Mouse (Mus musculus) neural tube, embryonic 11.5 days (tissue): Measurements from ENCODE around the gene Col28a1. TPM values are rescaled to one million over a fixed set of nuclear protein-coding genes. Genes with fewer than 3 reads are reported as not detected.

ENCODE experiments used
- ATAC-seq: fragments of 200-750 bp; cut with Nextera tagmentation; 2 replicates; pipeline ENCODE4 v1.8.0; 2017; ENCODE audit warnings: moderate number of reproducible peaks, mild to moderate bottlenecking, moderate TSS enrichment, moderate library complexity; ENCODE audit not compliant: insufficient read depth, low FRiP score, low TSS enrichment
- DNase-seq: peaks from one replicate; pipeline ENCODE4 v3.0.0-alpha.2; 2015; ENCODE audit warnings: low spot score
- H3K27ac ChIP-seq: fragments of 300-500 bp; sonication (generic); 2 replicates; pipeline ENCODE4 v1.5.1; 2014; ENCODE audit warnings: low read depth, mild to moderate bottlenecking, low read length
- H3K27me3 ChIP-seq: fragments of 300-500 bp; sonication (generic); 2 replicates; pipeline ENCODE4 v1.6.1; 2014; ENCODE audit warnings: mild to moderate bottlenecking, low read length, mixed read lengths; ENCODE audit not compliant: control insufficient read depth, insufficient read depth
- H3K36me3 ChIP-seq: fragments of 300-500 bp; sonication (generic); 2 replicates; pipeline ENCODE4 v1.6.1; 2014; ENCODE audit warnings: mild to moderate bottlenecking, low read length, moderate library complexity, mixed read lengths; ENCODE audit not compliant: control insufficient read depth, insufficient read depth
- H3K4me1 ChIP-seq: fragments of 300-500 bp; sonication (generic); 2 replicates; pipeline ENCODE4 v1.6.1; 2014; ENCODE audit warnings: low read length, mixed read lengths; ENCODE audit not compliant: control insufficient read depth, insufficient read depth
- H3K4me2 ChIP-seq: fragments of 300-500 bp; sonication (generic); 2 replicates; pipeline ENCODE4 v1.6.1; 2014; ENCODE audit warnings: low read depth, mild to moderate bottlenecking, moderate library complexity
- H3K4me3 ChIP-seq: fragments of 300-500 bp; sonication (generic); 2 replicates; pipeline ENCODE4 v1.5.1; 2014; ENCODE audit warnings: low read depth, low read length
- H3K9ac ChIP-seq: fragments of 300-500 bp; sonication (generic); 2 replicates; pipeline ENCODE4 v1.6.1; 2014; ENCODE audit warnings: mild to moderate bottlenecking, low read length
- H3K9me3 ChIP-seq: fragments of 300-500 bp; sonication (generic); 2 replicates; pipeline ENCODE4 v1.6.1; 2016; ENCODE audit warnings: low read length; ENCODE audit not compliant: control insufficient read depth
- WGBS: fragments of 180-500 bp; shearing (Covaris S2); extraction: QIAGEN DNeasy Blood & Tissue Kit; methylation state at CpG from one replicate; pipeline ENCODE4 v1.1.7; 2014; 5-methylcytosine and 5-hydroxymethylcytosine counted together
- polyA plus RNA-seq: library from polyadenylated mRNA; unstranded; fragments of >200 nt; fragmentation: Nextera tagmentation; extraction: Ambion mirVana; gene quantifications from 2 replicates; pipeline ENCODE4 v1.2.1, GENCODE M21; 2014

Col28a1 gene
- polyA plus RNA-seq, 1 experiment from 2014 or later = 0.05 TPM

DNA sequence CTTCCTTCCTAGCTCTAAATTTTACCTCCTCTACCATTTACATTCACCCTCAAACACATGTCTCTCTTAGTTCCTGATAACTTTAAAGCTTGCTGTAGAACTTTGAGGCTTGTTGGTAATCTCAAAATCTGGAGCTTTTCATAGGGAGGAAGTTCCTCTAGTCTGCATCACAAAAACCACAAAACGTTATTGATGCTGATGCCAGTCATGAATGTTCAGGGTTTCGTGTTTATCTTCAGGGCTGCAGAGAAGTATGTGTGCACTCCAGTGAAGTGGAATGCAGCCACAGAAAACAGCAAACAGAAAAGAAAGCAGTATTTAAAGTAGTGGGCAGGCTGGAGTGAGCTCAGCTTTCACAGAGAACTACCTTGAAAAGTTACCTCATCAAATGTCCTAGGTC lies 124.0 kb downstream of the Col28a1 start:
- H3K36me3 ChIP-seq = no peaks in the 10 kb centered on the region
- no peak for DNase-seq
- ATAC-seq = no peak
- H3K4me1 ChIP-seq = no peaks in the 10 kb centered on the region
- 82% methylated on average over 2 of the region's 2 CpGs for WGBS
- H3K9ac ChIP-seq = no peak overlapping the region
- H3K4me2 ChIP-seq = no peak overlapping the region
- H3K27ac ChIP-seq = no peak overlapping the region
- no peak overlapping the region for H3K4me3 ChIP-seq
- no peaks in the 10 kb centered on the region for H3K27me3 ChIP-seq
- H3K9me3 ChIP-seq = no peaks in the 10 kb centered on the region

DNA sequence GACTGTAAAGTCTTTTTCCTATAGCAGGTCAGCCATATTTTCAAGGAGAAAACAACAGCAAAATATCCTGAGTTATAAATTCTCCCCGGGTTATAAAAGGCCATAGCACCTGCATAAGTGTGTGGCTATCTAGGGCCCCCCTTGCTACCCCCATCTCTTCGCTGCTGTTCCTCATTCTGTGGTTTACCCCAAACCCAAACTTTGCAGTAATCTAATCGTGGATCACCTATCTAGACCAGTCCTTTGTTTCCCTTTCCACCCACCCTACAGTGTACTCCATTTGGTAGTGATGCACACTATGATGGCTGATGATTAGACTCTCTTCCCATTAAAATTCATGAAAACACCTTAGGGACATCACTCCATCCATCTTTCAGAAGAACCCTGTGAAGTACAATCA lies 125.3 kb downstream of the Col28a1 start:
- H3K27me3 ChIP-seq = no peaks in the 10 kb centered on the region
- no peak overlapping the region for H3K27ac ChIP-seq
- DNase-seq = no peak
- H3K4me3 ChIP-seq = no peak overlapping the region
- H3K4me1 ChIP-seq = no peaks in the 10 kb centered on the region
- no peaks in the 10 kb centered on the region for H3K36me3 ChIP-seq
- H3K9ac ChIP-seq = no peak overlapping the region
- no peak overlapping the region for H3K4me2 ChIP-seq
- 86% methylated on average over 3 of the region's 3 CpGs for WGBS
- H3K9me3 ChIP-seq = no peaks in the 10 kb centered on the region
- no peak for ATAC-seq

DNA sequence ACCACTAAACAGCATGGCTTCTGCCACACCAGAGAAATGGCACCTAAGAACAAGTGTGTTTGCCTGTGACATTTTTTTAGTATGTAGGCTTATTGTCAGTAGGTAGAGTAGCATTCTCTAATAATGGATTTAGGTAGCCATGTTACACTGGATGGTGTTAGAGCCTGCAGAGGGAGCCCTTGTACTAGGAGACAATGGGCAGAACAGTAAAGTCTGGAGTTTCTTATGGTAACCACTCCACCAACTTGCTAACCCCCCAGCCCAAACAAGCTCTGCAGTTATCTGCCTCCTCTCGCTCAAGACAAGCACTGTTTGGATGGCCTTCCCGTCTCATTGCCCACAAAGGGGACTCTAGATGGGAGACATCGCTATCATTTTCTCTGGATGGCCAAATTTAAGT lies 126.2 kb downstream of the Col28a1 start:
- WGBS = 54% methylated on average over 3 of the region's 3 CpGs
- no peak overlapping the region for H3K27ac ChIP-seq
- H3K9ac ChIP-seq = no peak overlapping the region
- no peaks in the 10 kb centered on the region for H3K36me3 ChIP-seq
- no peak overlapping the region for H3K4me3 ChIP-seq
- no peak for ATAC-seq
- H3K4me1 ChIP-seq = no peaks in the 10 kb centered on the region
- no peak overlapping the region for H3K4me2 ChIP-seq
- no peaks in the 10 kb centered on the region for H3K27me3 ChIP-seq
- no peaks in the 10 kb centered on the region for H3K9me3 ChIP-seq
- no peak for DNase-seq

DNA sequence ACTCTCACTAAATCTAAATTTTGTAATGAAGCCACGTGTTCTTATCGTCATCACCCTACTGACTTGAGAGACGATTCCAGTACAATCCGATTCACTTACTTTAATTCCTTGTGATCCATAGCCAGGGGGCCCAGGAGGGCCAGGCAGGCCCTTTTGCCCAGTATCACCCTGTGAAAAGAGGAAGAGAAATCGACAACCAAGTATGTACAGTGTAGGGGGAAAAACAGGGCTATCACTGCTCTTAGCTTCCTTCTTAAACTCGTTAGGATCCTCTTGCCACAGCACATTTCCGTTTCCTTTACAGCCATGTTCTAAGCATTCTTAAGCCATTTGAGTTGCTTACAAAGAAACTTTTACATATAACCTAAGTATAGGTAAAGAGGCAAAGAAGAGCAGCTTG lies 133.2 kb downstream of the Col28a1 start:
- no peak for ATAC-seq
- DNase-seq = no peak
- Histone ChIP-seq H3K27ac (no peak overlapping the region), H3K9ac (no peak overlapping the region), H3K4me2 (no peak overlapping the region), H3K27me3 (no peaks in the 10 kb centered on the region), H3K9me3 (no peaks in the 10 kb centered on the region), H3K4me1 (no peaks in the 10 kb centered on the region), H3K4me3 (no peak overlapping the region), H3K36me3 (no peaks in the 10 kb centered on the region)
- 88% methylated on average over 7 of the region's 7 CpGs for WGBS

DNA sequence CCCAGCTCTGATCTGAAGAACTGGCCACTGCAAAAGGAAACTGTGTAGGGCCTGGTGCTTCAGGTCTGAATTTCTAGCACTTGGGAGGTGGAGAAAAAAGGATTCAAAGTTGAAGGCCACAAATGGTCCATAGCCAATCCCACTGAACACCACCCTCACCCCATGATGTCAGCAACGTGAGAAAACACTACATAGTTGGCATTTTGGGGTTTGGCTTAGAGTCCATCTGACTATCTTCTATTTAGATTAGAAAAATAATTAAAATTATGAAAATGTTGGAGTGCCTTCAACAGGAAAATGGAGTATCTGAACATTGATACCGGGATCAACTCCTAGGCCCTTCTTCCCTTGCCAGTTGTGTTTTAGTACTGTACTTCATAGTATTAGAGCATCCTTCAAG lies 144.2 kb downstream of the Col28a1 start:
- H3K27me3 ChIP-seq = no peaks in the 10 kb centered on the region
- no peak for DNase-seq
- WGBS = 81% methylated on average over 2 of the region's 2 CpGs
- no peak overlapping the region for H3K4me2 ChIP-seq
- no peaks in the 10 kb centered on the region for H3K9me3 ChIP-seq
- no peaks in the 10 kb centered on the region for H3K36me3 ChIP-seq
- no peaks in the 10 kb centered on the region for H3K4me1 ChIP-seq
- no peak for ATAC-seq
- no peak overlapping the region for H3K27ac ChIP-seq
- no peak overlapping the region for H3K9ac ChIP-seq
- H3K4me3 ChIP-seq = no peak overlapping the region

DNA sequence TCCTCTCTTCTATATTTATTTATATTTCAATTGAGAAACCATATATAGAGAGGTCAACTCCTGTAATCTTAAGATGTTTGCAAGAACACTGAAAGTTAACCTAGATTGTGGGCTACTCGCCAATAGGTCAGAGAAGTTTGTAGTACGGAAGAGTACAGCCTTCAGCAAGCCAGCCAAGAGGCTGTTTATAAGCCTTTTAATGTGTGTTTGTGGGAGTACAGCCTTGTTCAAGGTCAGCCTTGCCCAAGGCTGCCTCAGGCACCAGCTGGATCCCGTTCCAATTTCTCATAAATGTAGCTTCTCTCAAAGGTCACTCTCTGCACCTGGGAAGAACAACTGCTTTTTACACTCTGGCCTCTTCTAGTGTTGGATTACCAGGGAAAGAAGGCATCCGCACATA lies 146.0 kb downstream of the Col28a1 start:
- no peak for DNase-seq
- Histone ChIP-seq H3K27me3 (no peaks in the 10 kb centered on the region), H3K9me3 (no peaks in the 10 kb centered on the region), H3K9ac (no peak overlapping the region), H3K4me3 (no peak overlapping the region), H3K27ac (no peak overlapping the region), H3K4me2 (no peak overlapping the region), H3K36me3 (no peaks in the 10 kb centered on the region), H3K4me1 (no peaks in the 10 kb centered on the region)
- WGBS = 88% methylated on average over 4 of the region's 4 CpGs
- no peak for ATAC-seq

DNA sequence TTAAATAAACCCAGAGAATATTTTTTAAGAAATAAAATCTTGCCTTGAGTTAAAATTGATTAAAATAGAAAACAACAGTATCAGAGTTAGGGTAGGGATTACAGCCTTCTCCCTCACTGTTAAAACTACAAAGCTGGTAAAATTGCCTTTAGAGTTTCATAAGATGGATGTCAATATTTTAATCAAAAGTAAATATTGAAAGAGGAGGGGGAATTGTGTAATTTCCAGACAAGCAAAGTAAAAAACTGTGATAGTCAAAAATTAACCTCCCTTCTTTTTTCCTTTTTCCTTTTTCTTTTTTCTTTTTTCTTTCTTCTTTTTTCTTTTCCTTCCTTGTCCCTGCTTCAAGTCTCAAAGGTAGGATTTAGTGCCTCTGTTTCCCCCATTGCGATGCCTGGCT lies 146.6 kb downstream of the Col28a1 start:
- DNase-seq (no peak), ATAC-seq (no peak)
- Histone ChIP-seq H3K27me3 (no peaks in the 10 kb centered on the region), H3K9ac (no peak overlapping the region), H3K27ac (no peak overlapping the region), H3K4me3 (no peak overlapping the region), H3K36me3 (no peaks in the 10 kb centered on the region), H3K4me1 (no peaks in the 10 kb centered on the region), H3K9me3 (no peaks in the 10 kb centered on the region), H3K4me2 (no peak overlapping the region)
- WGBS = 96% methylated on average over 1 of the region's 1 CpGs

DNA sequence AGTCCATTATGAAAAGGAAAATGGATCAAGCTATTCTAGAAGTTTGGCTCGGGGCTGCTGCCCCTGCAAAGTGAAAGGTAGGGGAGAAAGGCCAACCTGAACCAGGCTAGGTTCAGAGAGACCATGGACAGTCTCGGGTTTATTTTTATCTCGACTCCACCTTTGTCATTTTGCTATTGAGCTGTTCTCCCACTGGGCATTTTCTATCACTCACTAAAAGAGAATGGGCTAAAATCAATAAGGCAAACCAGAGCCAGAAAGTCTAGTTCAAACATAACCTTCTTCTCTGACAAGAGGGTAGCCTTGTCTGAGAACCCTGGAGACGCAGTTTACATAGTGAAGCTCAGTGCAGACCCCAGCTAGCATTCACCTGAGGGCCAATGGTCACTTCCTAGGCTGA lies 163.7 kb downstream of the Col28a1 start:
- Histone ChIP-seq H3K4me3 (no peak overlapping the region), H3K4me1 (no peaks in the 10 kb centered on the region), H3K9ac (no peak overlapping the region), H3K4me2 (no peak overlapping the region), H3K27me3 (no peaks in the 10 kb centered on the region), H3K9me3 (no peaks in the 10 kb centered on the region), H3K27ac (no peak overlapping the region), H3K36me3 (no peaks in the 10 kb centered on the region)
- WGBS = 91% methylated on average over 4 of the region's 4 CpGs
- DNase-seq (no peak), ATAC-seq (no peak)

DNA sequence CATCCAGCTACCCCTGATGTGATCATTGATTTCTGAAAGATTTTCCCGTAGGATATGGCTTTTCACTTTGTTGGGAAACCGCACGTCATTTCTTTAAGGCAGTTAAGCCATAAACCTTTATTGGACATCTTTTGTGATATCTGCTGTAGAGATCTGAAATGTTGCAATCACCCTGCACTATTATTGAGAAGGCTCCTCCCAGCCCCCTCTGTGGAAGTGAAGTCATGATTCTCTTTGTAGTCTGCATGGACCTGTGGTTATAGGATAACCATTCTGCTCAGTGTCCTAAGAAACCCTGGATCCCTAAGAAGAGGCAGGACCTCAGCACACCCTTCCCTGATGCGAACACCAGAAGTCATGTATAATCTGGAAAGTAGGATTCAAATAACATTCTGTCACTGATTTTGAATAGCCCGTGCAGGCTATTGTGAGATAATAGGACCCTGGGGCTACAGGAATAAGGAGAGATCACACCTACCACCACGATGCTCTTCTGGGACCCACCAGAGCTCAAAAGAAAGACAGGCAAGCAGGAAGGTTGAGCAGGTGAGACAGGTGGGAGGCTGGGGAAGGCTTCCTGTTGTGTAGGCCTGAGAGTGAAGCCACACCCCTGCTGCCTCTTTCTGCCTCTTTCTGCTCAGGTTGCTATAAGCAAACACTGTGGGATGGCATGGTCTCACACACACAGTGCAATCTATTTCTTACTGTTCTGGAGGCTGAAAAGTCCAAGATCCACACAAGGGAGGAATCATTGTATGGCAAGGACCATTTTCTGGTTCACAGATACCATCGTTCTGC lies 166.9 kb downstream of the Col28a1 start:
- DNase-seq (no peak), ATAC-seq (no peak)
- H3K4me3 ChIP-seq = no peak overlapping the region
- no peak overlapping the region for H3K4me2 ChIP-seq
- H3K27me3 ChIP-seq = no peaks in the 10 kb centered on the region
- H3K27ac ChIP-seq = no peak overlapping the region
- H3K9me3 ChIP-seq = no peaks in the 10 kb centered on the region
- no peak overlapping the region for H3K9ac ChIP-seq
- no peaks in the 10 kb centered on the region for H3K4me1 ChIP-seq
- 85% methylated on average over 7 of the region's 7 CpGs for WGBS
- no peaks in the 10 kb centered on the region for H3K36me3 ChIP-seq
